Mouse (Mus musculus) embryonic facial prominence, embryonic 10.5 days (tissue): ENCODE results near the gene Pcsk7. TPM values are rescaled to one million over a fixed set of nuclear protein-coding genes. Genes with fewer than 3 reads are reported as not detected.

Experiments used
- DNase-seq: peaks from one replicate; pipeline ENCODE4 v3.0.0-alpha.2; 2017; ENCODE audit warnings: low spot score
- H3K27ac ChIP-seq: fragments of 300-500 bp; sonication (generic); replicated peaks from 2 replicates; pipeline ENCODE4 v1.5.1; 2016; ENCODE audit warnings: mild to moderate bottlenecking
- H3K27me3 ChIP-seq: fragments of 300-500 bp; sonication (generic); replicated peaks from 2 replicates; pipeline ENCODE4 v1.6.1; 2016; ENCODE audit warnings: low read depth, mild to moderate bottlenecking; ENCODE audit not compliant: poor library complexity, severe bottlenecking
- H3K36me3 ChIP-seq: fragments of 300-500 bp; sonication (generic); replicated peaks from 2 replicates; pipeline ENCODE4 v1.6.1; 2016; ENCODE audit warnings: mild to moderate bottlenecking, moderate library complexity
- H3K4me1 ChIP-seq: fragments of 300-500 bp; sonication (generic); 2 replicates; pipeline ENCODE4 v1.6.1; 2016
- H3K4me3 ChIP-seq: fragments of 300-500 bp; sonication (generic); 2 replicates; pipeline ENCODE4 v1.5.1; 2016; ENCODE audit warnings: mild to moderate bottlenecking, moderate library complexity
- H3K9me3 ChIP-seq: fragments of 300-500 bp; sonication (generic); 2 replicates; pipeline ENCODE4 v1.6.1; 2016; ENCODE audit warnings: mild to moderate bottlenecking
- WGBS: fragments of 180-500 bp; shearing (Covaris S2); methylation state at CpG from one replicate; pipeline ENCODE4 v1.1.7; 2016; 5-methylcytosine and 5-hydroxymethylcytosine counted together
- microRNA-seq: library from miRNA; unstranded; fragments of <30 nt; microRNA quantifications from one replicate; pipeline ENCODE4, GENCODE M21; 2017
- polyA plus RNA-seq: library from polyadenylated mRNA; unstranded; fragments of >200 nt; fragmentation: Nextera tagmentation; extraction: Ambion mirVana; gene quantifications from 2 replicates; pipeline ENCODE4 v1.2.1, GENCODE M21; 2016

The Pcsk7 gene
- polyA plus RNA-seq, 1 experiment from 2014 or later: 18.9 TPM

DNA sequence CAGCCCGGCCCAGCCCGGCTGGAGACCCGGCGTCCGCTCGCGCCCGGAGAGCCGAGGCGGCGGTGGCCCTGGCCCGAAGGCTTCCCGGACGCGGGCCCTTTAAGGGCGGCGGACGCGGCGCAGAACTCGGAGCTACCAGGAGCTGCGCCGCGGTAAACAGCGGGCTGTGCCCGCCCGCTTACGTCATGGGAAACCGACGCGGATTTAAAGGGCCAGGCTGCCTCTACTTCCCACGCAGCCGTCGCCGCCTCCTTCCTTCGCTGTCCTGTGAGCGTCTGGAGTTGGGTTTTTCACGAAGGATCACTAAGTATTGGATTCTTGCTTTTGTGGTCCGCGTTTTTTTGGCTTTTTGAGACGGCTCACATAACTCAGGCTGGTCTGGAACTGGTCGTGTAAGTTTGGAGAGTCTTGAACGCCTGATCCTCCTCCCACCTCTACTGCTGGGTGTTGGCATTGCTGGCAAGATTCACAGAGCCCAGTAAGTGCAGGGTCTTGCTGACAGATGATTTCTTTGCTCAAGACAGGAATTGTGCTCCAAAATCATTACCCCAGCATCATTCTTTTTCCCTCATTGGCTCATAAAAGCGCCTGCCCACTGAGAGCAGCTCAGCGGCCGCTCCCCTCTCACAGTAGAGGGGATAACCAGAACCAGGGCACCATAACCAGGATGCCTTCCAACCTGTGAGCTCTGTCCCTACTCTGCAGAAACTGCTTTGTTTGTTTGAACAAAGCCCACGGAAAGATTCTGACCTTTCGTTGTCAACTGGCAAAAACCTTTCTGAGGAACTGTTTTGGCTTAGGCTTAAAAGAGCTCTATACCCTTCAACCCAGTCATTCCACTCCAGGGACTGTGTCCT is 49.0 kb downstream of the Pcsk7 start, which contains the start of gene Sidt2:
TSS of gene Sidt2 (minus strand) at position 152 of the 857 bp plus-strand sequence.
- Histone ChIP-seq H3K9me3 (no peaks in the 10 kb centered on the region), H3K27me3 (no peaks in the 10 kb centered on the region), H3K36me3 (peaks cover 31% of the 10 kb centered on the region), H3K4me1 (peaks cover 34% of the 10 kb centered on the region), H3K27ac (peak within 1 kb of the TSS; percentile 91), H3K4me3 (peak within 1 kb of the TSS; percentile 95)
- WGBS: under 1% methylated on average over 48 of the region's 48 CpGs
- peak; percentile 90 for DNase-seq

DNA sequence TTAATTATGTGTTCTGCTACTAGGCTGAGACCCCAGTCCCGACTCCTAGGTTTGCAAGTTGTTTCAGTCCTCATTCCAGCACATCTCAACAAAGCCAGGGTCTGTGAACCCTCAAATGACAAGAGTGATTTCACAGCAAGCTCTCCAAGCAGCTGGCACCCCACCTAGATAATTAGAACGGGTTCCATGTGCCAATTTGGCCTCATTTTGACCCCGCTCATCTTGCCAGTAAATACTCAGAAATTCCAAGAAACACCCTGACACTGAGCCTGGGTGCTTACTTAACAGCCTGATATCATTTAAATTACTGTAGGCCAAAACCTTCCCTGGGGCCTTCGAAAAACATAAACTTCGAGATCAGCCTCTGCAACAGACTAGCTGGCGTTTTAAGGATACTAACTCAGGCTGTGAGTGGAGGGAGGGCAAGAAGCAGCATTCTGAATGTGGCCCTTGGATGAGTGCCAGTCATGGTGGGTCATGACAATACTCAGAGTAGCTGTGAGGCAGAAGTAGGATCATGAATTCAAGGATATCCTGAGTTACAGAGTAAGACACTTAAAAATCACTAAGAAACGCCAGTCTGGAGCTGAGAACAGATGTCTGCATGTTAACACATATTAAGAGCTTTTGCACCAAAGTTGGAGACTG is 51.9 kb downstream of the Pcsk7 start:
- Histone ChIP-seq H3K9me3 (no peaks in the 10 kb centered on the region), H3K36me3 (peaks cover 30% of the 10 kb centered on the region), H3K27me3 (no peaks in the 10 kb centered on the region), H3K4me1 (peaks cover 31% of the 10 kb centered on the region), H3K27ac (no peak overlapping the region), H3K4me3 (no peak overlapping the region)
- WGBS: 76% methylated on average over 7 of the region's 7 CpGs
- DNase-seq: no peak

DNA sequence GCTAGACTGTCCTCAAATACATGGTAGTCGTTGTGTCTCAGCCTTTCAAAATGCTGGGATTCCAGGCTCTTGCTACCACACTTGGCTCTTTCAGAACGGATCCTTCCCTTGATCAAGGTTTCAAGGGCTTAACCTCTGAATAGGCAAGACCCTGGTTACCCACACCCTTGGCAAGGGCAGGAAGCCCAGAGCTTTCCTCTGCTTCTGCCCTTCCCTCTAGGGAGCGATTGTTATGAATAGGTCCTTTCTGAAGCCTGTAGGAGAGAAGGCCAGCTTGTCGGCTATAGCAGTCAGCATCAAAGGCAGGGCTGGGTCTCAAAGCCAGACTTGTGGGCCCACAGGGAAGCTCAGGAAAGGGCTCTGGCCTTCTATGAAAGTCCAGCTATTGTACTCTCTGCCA is 52.6 kb downstream of the Pcsk7 start:
- no peak for DNase-seq
- Histone ChIP-seq H3K27ac (no peak overlapping the region), H3K4me3 (no peak overlapping the region), H3K27me3 (no peaks in the 10 kb centered on the region), H3K36me3 (peaks cover 37% of the 10 kb centered on the region), H3K4me1 (peaks cover 24% of the 10 kb centered on the region), H3K9me3 (no peaks in the 10 kb centered on the region)
- 38% methylated on average over 4 of the region's 4 CpGs for WGBS

DNA sequence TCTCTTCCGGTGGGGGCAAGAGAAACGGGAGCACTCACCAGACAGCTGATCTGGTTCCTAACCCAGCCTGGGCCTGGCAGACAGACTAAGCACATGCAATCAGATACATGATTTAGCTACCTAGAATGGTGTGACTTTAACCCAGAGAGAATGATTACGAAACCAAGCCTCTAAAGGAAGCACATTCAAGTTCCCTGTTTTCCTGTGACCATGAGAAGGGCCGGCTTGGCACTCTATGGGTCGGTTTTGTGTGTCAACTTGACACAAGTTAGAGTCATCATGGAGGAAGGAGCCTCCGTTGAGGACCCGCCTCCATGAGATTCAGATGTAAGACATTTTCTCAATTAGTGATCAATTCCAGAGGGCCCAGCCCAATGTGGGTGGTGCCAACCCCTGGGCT is 53.4 kb downstream of the Pcsk7 start:
- Histone ChIP-seq H3K4me3 (no peak overlapping the region), H3K36me3 (peaks cover 46% of the 10 kb centered on the region), H3K9me3 (no peaks in the 10 kb centered on the region), H3K27ac (no peak overlapping the region), H3K27me3 (no peaks in the 10 kb centered on the region), H3K4me1 (peaks cover 17% of the 10 kb centered on the region)
- DNase-seq: no peak
- 79% methylated on average over 7 of the region's 7 CpGs for WGBS

DNA sequence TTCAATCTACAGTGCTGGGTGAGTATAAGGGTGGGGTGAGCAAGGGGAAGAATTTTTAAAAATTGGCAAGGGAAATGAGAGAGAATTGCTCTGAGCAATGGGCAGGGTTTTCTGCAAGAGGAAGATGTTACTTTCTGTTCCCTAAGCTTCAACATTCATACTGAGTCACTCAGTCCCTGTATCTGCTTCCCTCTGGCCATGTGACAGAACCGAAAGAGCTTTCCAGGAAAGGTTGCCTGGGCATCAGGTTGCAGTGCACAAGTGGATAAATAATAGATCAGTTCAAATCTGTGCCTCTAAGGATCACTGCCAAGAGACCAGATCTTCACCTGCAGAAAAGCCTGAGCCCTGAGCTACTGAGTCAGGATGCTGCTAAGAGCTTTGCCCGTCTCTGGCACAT is 55.6 kb downstream of the Pcsk7 start:
- H3K27me3 ChIP-seq: no peaks in the 10 kb centered on the region
- no peak overlapping the region for H3K4me3 ChIP-seq
- no peak for DNase-seq
- 0 out of 2 replicates have a peak, but pooled peaks cover 3% of the 10 kb centered on the region for H3K4me1 ChIP-seq
- no peaks in the 10 kb centered on the region for H3K9me3 ChIP-seq
- peaks cover 67% of the 10 kb centered on the region for H3K36me3 ChIP-seq
- no peak overlapping the region for H3K27ac ChIP-seq
- WGBS: 81% methylated on average over 2 of the region's 2 CpGs

DNA sequence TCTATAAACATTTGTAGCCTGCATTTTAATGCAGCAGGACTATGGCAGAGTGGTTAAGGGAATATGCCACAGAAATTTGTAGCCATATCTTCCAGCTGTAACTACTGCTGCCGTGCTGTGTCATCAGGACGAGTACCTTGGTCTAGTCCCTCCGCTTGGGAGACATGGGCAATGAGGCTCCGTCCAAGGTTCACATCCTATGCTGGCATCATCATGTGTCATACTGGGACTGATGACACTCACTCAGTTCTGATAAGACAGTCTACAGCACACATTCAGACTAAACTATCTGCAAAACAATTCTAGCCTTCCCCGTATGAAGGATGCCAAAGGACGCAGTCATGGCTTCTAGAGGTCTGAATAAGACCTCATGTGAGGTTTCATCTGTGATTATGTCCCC is 57.3 kb downstream of the Pcsk7 start:
- H3K4me1 ChIP-seq: 0 out of 2 replicates have a peak, but pooled peaks cover 3% of the 10 kb centered on the region
- H3K27me3 ChIP-seq: no peaks in the 10 kb centered on the region
- peaks cover 85% of the 10 kb centered on the region for H3K36me3 ChIP-seq
- 92% methylated on average over 6 of the region's 6 CpGs for WGBS
- no peak for DNase-seq
- H3K4me3 ChIP-seq: no peak overlapping the region
- H3K27ac ChIP-seq: no peak overlapping the region
- H3K9me3 ChIP-seq: no peaks in the 10 kb centered on the region

DNA sequence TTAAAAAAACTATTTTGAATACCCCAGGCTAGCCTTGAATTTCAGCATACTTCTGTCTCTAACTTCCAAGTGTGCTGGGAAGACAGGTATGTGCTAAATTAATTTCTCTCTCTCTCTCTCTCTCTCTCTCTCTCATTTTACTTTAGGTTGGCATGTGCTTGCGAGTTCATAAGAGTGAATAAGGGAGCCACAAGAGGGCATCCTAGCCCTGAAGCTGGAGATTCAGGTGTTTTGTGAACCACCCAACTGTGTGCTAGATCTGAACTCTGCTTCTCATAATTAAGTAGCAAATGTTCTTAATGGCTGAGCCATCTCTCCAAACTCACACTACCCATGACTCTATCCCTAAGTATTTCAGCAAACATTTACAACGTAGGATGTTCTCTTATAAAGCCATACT is 70.6 kb downstream of the Pcsk7 start:
- Histone ChIP-seq H3K4me3 (no peak overlapping the region), H3K36me3 (peaks cover 76% of the 10 kb centered on the region), H3K9me3 (no peaks in the 10 kb centered on the region), H3K27ac (no peak overlapping the region), H3K4me1 (peaks cover 3% of the 10 kb centered on the region; the same call in 1 of the 2 replicates), H3K27me3 (no peaks in the 10 kb centered on the region)
- DNase-seq: no peak
- 83% methylated on average over 2 of the region's 2 CpGs for WGBS

Small RNA genes lying within 50 kb of the gene (microRNA-seq; reads per million reads assigned to microRNA genes)
- not detected for gene Mir7087

Other genes starting within 250 kb of the Pcsk7 start
- gene Cep164, start 77.8 kb upstream of the Pcsk7 start, polyA plus RNA-seq: 22.8 and 24.4 TPM in 2 replicates
- 22.4 and 22.6 TPM in 2 replicates for gene Bace1, start 67.9 kb upstream of the Pcsk7 start, polyA plus RNA-seq
- gene Rnf214, start 414 bp downstream of the Pcsk7 start, polyA plus RNA-seq: 61.5 and 66.8 TPM in 2 replicates
- gene Tagln, start 29.6 kb downstream of the Pcsk7 start, polyA plus RNA-seq: 12.4 and 15.1 TPM in 2 replicates
- gene Sidt2, start 48.8 kb downstream of the Pcsk7 start, polyA plus RNA-seq: 24.7 and 27.4 TPM in 2 replicates
- gene Pafah1b2, start 106.2 kb downstream of the Pcsk7 start, polyA plus RNA-seq: 261 and 262 TPM in 2 replicates
- gene Sik3, start 106.3 kb downstream of the Pcsk7 start, polyA plus RNA-seq: 8.4 and 9.9 TPM in 2 replicates